Mouse (Mus musculus): Measurements from ENCODE around the gene Kcne1l.

DNA sequence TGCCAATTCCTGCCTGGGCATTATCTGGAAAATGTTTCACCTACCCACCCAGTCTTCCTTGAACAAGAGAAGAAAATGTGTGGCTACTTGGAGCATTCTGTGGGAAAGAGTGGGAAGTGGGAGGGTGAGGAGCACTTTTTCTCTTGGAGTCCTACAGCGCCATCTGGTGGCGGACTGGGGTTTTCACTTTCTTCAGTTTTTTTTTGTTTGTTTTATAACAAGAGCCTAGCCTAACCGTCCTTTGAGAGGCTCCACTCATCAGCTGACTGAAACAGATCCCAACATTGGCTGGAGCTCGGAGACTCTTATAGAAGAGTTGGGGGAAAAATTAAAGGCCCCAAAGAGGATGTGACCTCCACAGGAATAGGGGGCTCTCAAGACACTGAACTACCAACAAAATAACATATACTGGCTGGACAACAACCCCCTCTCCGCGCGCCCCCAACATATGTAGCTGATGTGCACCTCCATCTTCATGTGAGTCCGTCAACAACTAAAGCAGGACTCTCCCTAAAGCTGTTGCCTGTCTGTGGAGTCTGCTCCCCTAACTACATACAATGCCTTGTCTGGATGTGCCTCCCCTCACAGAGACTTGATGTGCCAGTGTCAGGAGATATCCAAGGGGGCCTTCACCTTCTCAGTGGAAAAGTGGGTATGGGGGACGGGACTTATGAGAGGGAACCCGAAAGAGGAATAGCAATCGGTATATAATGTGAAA, 8.4 kb upstream of the Kcne1l start:
- TF ChIP-seq CTCF (IDR thresholded peaks at IDR 0.05; ENCODE audit: extremely low read depth, insufficient read depth, insufficient read length, insufficient replicate concordance) (peak; percentile 12; the same call in 1 of the 2 replicates), POLR2A (IDR thresholded peaks at IDR 0.05; ENCODE audit: low read depth, low read length) (no peak)

Data from spleen, adult 2 months (tissue).